Mouse (Mus musculus) gastrocnemius, adult 8-10 months (tissue): ENCODE data around the gene Far2. TPM values are rescaled to one million over a fixed set of nuclear protein-coding genes. Genes with fewer than 3 reads are reported as not detected.

Experiments
- DNase-seq, 2 experiments: peaks; one replicate each; pipeline ENCODE4 v3.0.0; 2022; ENCODE audit warnings: low spot score in 2 of 2
- total RNA-seq, 4 experiments: library from RNA; stranded (reverse); gene quantifications; 2 replicates each; pipeline ENCODE4 v1.2.4; 2022

The Far2 gene
- total RNA-seq, result not detected

DNA sequence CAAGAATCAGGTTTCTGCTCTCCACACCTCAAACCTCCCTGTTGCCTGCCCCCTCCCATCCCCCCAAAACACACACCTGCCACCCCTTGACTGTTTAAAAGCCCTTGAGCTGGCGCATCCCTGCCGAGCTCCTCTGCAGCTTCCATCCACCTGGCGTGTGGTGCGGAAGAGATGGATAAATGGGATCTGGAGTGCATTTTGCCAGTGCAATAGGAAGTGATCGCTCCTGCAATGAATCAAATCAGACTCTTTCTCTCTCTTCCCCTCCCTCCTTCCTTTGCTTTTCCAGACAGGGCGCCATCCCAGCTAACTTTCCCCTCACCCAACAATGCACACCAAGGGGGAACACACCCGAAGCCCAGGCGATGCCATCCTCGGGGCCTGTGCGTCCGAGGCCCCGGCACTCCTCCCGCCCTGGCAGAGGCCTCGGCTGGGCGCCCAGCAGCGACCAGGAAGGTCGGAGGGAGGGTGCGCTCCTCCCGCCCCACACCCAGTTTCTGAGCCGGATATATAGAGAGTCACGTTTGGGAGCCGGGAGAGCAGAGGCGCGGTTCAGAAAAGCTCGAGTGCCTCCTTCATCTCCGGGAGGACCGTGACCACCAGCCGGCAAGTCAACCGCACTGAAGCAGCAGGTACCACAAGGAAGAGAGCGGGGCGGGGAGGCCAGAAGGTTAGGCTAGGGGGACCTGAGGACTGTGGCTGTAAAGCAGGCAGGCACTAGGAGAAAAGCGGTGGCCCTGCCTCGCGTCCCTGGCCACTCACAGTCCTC, at the start of gene Far2:
Gene Far2, plus strand, starts transcription at position 379 of the 769 bp plus-strand sequence.
- DNase-seq, result no peak

DNA sequence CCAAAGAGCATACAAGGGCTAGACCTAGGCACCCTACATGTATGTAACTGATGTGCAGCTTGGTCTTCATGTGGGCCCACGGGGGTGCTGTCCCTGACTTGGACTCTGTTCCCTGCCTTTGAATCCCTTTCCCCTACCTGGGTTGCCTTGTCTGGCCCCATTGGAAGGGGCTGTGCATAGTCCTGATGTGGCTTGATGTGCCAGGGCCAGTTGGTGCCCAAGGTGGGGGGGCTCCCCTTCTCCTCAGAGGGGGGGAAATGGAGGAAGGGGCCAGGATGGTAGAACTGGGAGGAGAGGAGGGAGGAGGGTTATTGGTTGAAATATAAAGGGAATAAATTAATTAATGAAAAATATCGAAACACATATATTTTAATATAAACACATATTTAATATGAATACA, 46.6 kb upstream of the Far2 start:
- DNase-seq, result no peak

DNA sequence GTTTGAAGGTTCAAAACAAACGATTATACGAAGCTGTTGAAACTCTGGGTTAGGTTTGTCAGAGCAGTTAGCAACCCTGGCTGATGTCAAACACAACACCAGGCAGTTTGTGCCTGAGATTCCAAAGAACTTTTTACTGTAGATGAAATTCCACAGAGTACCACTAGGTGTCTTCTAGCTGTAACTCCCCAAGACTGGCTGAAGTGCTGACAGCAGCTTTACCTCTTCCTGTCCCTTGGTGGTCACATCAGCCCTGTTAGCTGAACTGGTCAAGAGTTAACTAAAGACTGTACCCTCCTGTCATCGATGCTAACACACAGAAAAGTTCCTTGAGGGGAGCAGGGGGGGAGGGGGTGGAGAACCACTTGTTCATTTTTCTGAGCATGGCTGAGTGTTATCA, 46.0 kb upstream of the Far2 start:
- no peak for DNase-seq

DNA sequence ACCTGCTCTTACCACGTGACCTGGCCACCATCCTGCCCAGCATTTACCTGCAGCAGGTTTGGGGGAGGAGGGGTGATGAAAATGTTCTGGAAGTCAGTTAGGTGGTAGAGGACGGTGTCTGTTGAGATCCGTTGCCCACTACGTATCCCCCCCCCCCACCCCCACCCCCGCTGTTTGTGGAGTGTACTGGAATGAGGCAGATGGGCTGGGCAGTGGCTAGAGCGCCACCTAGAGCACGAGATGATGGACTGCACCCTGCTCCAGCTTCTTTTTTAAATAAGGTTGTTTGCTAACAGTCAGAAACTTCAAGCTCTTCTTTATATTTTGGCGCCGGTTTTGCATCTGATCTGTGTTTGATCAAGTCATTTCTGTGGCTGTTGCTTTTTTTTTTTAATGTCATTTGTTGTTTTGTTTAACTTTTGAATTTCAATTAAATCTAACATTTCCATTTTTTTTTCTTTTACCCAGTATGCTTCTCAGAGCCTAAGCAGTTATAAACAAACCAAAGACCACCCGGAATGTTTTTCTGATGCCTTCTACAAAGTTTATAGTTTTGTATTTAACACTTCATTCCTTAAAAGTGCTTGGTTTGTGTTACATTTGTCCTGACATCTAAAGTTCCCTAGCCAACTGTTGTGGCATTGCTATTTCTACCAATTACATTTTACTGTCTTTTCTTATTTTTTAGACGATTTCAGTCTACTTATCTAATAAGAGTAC, 40.8 kb upstream of the Far2 start:
- no peak for DNase-seq

DNA sequence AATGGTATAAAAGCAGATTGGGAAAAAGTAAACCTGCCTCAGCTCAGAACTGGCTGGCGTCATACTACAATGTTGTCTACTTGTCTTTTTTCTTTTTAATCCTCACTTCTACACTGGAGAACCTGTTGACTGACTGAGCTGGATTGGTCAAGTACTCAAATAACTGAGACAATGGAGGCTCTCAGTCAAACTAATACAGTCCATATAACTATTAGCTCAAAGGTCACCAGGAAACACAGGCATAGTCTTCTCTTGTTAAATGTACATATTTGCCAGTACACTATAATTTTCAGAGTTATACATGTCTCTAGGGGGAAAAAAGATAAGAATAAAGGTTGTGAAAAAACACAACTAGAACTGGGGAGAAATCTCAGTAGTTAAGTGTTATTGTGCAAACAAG, 6.3 kb upstream of the Far2 start:
- no peak for DNase-seq

DNA sequence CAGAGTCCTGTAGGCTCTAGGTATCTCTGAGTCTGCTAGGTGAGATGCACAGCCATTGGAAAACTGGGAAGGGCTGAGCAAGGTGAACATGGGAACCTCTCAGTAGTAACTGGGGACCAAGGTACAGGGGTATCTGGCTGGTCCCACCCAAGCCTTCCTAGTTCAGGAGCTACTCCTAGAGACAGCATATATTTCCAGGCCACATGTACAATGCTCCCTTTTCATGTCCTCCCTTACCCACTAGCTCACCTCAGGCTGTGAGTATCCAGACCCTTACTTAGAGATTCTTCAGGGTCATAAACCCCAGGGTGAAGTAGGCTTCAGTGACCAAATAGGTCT, 560 bp downstream of the Far2 start:
- DNase-seq, result no peak

DNA sequence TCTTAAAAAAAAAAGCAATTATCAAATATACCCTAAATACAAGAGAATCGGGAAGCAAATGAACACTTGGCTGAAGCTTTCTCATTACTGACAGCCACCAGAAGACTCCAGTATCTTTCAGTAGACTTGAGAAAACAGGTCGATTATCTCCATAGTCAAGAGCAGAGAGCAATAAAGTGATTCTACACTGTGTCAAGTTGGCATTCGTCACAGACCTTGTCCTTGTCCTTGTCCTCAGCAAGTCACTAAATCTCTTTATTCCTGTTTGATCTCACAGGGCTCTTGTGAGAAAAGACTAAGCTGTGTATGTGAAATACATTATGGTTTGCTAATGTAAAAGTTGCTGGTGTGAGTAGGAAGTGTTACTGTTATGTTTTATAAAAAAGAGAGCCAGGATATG, 16.1 kb downstream of the Far2 start:
- DNase-seq, result no peak

DNA sequence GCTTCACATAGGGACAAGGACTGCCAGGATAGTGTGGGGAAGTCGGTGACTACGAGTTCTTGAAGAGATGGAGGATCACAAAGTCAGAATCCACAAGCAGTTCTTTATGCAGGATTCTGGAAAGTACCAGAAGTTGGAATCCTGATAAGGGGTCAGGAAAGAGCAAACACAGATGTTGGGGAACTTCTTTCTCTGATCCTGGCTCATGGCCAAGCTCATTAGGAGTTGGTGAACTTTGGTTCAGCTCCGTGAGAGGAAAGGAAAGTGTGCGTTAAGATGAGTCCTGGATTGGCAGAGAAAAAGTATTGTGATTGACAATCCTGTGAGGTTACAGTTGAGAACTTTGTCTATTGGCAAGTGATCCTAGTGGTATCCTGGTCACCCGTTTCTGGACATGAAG, 19.2 kb downstream of the Far2 start:
- DNase-seq, result no peak

DNA sequence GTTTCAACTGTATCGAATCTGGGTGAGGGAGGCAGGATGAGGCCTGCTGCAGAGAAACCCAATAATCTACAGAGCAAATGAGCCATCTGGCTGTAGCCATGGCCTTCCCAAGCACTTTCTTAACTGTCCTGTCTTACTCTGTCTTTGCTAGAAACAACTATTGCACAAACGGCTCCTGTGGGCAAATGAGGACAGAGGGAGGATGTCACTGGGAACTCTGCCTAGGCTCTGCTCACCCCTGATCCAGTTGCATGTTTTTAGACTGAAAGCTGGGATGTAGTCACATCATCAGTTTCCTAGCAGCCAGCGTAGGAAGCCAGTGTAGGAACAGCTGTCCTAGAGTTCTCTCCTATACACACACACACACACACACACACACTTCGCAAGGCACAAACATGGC, 21.7 kb downstream of the Far2 start:
- DNase-seq, result no peak

DNA sequence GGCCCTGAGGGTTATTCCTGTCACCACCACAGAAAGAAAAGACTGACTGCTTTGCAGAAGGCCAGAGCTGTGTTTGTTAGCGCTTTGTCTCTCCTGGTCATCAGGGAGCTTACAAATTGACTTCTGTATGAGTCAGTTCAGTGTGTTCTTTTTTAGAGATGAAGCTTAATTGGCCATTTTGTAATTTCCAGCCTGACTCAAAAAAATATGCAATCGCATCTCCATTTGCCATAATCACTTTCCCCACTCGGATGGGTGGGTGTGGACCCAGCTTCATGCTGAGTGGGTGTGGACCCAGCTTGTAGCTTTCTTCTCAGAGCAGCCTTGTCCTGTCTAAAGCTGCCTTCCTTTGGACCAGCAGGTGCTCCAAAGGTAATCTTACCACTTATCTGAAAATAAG, 26.5 kb downstream of the Far2 start:
- no peak for DNase-seq

DNA sequence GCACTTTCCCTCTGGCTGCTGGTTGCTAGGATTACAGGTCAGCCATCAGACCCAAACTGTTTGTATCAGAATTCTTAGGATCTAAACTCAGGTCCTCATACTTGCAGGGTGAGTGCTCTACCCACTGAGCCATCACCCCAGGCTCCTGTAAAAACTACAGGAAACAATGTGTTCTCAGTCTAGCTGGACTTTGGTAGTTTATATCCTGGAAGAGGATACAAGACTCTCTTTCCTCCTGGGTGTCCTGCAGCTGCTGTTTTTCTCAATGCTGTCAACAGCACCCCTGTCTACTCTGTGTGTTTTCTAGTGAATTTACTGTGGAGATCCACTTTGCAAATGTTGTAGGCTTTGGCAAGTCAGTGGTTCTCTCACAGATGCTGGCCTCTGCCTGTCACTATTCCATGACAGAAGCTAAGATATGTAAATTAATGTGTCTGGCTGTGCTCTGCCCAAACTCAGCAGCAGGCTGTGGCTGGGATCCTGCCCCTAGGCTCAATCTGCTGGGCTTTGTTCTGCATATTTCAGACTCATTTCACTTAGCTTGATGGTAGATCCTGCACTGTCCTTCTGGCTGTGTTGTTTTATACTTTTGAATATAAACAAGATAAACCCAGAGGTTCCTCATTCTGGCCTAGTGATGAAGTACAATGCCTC, 27.3 kb downstream of the Far2 start:
- no peak for DNase-seq

DNA sequence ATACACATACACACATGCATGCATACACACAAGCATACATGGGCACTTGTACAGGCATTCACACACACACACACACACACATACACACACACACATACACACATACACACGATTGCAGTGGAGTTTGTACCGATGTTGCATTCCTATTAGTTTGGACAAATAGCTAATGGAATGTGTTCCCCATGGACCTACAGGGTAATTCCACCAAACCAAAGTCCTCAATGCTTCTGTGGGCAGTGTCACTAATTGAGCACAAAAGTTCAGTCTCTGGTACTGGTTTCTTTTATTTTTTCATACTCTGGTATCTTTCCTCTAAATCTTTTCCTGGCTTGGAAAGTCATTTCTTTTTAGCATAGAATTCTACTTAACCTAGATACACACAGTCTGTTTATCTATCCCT, 36.8 kb downstream of the Far2 start:
- no peak for DNase-seq

DNA sequence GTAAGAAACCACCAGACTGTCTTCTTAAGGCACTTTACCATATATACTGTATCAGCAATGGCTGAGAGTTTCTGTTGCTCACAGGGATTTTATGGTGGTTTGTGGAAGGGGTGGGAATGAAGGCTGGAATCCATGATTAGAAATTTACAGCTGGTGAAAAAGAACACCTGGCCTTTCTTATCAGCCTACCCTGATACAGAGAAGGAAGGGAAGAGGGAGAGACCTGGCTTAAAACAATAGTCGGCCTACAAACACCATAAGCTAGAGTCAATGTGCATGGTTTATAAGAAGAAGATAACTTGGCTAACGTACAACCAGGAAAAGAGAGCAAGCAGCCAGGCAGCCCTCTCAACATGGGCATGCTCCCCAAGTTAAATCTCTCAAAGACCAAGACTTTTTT, 37.3 kb downstream of the Far2 start:
- no peak for DNase-seq

DNA sequence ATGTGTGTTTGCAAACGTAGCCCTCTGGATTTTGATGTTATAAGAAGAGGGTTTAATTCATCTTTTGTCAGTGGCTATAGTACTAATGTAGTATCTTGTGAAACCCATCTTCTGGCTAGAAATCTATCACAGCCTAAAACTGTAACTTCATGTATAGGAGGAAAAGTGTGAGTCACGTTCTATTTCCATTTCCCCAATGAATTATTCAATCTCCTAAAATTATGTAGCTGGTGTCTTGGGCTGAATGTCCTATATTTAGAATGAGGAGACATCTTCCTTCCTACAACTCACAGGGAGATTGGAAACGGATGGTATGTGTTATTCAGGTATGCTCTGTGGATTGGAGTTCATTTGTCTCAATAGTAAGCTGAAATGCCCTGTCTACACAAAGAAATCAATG, 50.0 kb downstream of the Far2 start:
- DNase-seq, result no peak

DNA sequence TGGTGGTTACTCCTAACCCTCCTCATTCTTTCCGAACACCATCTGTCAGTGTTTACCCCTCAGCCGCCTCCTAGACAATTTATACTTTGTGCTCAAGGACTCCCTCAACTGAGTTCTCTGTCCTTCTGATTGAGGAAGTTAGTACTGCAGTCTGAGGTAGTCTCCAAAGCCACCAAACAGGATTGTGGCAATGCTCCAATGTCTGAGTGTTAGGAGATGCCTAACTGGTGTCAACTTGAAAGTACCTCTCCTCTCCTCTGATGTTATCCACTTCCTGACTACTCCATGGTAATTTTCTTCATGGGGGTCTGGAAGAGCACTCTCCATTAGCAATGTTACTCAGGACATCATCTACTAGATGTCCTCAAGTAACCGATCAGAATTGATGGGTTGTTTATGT, 54.9 kb downstream of the Far2 start:
- DNase-seq, result no peak

DNA sequence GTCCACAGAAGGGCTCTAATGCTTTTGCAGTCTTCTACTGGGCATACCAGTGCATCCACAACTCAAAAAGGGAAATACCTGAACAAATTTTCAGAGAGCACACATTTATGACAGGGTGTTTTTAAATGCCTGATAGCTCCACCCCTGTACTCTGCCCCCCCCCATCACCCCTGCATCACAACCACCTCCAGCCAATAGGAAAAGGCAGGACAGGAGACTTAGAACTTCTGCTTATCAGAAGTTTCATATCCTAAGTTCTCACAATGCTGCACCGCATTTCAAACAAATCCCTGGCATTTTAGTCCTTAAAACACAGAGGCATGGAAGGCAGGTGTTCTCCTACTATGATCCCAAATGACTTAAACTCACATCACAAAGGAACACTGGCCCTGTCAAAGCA, 55.4 kb downstream of the Far2 start:
- DNase-seq, result no peak

DNA sequence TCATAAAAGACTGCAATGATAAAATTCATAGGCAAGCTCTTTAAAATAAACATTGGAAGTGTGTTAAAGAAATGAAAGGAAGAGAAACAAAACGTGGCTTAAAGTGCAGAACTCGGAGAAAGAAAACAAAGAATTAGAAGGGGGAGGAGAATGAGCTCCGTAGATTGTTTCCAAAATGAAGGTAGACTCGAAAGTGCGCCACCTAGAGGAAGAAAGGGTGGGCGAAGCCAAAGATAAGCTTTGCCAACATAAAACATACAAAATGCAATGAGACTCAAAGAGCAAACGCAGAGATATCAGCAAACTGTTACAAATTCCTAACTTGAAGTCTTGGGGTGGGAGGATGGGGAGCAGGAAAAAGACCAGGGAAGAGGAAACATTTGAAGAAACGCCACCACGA, 57.2 kb downstream of the Far2 start:
- no peak for DNase-seq

DNA sequence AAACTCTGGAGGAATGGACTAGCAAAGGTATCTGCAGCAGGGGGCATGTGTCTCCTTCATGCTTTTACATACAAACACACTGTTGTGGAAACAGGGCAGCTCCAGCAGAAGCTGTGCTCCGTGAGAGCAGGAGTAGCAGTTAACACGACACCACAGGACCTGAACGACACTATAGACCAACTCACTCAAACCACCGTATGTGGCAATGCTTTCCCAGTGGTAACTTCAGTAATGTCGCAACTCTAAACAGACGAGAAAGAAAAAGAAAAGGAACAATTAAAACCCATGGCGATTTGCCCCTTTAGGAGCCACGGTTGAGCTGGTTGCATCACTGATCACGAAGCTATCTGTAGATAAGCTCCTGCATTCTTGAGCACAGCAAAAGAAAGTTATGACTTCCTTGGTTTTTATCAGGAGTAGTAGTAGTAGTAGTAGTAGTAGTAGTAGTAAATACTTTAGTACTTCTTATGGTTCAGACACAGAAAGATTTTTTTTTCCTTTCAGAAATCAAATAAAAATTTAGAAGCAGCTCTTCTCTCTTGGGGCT, 58.7 kb downstream of the Far2 start:
- no peak for DNase-seq

DNA sequence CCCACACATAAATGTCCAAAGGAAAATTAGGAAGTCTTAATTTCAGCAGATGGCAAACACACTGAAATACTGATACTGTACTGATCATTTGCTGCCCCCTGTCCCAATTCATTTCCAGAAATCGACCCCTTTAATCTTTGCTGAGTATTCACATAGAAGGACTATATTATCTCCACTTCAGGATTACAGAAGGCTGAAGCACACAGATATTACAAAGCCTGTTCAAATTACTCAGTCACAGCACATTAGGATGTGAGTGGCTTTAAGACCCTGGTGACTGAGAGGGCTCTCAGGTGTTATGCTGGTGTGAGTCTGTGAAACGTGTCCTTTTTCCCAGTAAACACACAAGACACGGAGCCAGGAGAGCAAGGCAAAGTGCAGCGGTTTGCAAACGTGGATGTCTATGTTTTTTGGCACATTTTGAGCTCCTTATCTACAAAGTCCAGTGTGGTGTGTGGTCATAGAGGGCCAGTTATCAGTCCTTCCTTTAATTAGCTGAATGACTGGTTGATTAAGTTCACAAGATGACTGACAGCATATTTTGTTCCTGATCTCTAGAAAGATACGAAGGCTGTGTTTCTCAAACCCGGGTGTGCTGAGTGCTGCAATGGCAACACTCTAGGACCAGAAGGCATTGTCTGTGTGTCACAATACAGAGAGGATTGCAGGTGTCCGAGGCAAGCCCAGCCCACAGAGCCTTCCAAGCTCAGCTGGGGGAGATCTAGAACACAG, 61.8 kb downstream of the Far2 start:
- DNase-seq, result no peak

DNA sequence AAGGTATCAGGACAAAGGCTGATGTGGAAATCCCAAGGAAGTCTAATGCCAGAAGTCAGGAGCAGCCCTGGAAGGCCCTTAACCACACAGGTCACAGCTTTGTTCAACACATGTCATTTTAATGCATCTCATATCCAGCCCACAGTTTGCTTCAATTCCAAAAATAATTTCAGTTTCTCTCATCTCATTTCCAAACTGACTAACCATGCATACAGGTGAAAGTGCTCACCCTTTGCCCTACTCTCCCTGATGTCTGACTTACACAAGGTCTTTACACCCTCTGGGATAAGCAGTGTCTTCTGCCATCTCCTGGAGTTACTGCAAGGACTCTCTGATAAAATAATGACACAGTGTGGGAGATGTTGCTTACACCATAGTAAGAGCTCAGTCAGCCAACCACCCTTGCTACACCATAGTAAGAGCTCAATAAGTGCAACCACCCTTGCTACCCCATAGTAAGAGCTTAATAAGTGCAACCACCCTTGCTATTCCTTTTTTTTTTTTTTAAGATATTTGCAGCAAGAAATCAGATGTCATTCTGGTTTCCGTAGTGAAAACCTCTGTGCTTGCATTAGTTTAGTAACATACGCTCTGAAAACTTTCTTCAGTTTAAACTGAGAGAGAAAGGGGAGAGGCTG, 64.1 kb downstream of the Far2 start:
- no peak for DNase-seq

DNA sequence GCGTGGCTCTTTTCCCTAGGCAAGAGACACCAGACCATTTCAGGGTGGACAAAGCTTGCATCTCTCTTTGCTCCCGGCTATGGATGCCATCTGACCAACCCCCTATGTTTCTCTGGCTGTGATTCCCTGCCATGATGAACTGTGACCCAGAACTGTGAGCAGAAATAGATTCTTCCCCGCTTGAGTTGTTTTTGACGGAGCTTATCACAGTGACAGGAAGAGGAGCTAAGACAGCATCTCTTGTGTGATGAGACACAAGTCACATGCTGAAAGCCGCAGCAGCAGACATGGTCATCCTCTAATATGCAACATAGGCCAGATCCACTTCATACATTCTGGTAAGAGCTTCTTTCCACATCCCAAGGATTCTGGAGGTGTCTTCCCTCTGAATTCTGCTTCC, 69.3 kb downstream of the Far2 start:
- no peak for DNase-seq
